Mouse (Mus musculus) c-Kit-positive CD71-positive TER-119-negative erythroid progenitor cells, embryonic 14.5 days (primary cell): ENCODE results near the gene Abcb5.

ENCODE experiments used
- DNase-seq: peaks from one replicate; pipeline ENCODE4 v3.0.0-alpha.2; 2013; ENCODE audit warnings: low read depth

Abcb5 gene

DNA sequence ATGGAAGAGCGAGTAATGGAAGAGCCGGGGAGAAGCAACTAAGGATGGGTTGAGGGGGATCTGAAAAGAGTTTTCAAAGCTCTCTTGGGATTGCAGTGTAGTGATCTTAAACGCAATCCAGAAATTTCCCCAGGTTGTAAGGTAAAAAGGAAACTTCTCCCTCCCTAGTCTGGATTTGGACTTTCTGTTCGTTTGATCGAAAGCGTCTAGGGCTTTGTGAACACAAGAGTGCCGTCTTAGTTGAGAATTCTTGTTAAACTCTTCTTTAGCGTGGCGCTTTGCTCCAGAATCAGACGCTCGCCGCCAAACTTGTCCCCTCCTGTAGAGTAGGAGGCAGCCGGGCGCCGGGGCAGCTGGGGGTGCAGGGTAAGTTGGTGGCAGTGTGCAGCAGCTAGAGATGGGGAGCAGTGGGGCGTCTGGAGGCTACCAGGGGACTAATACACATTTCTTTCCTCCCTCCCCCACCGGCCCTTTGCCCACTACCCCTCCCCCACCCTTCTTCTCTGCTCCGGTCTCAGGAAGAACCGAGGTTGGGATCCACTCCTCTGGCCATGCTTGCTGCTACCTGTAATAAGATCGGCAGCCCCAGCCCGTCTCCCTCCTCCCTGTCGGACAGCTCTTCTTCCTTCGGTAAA, 118.2 kb downstream of the Abcb5 start:
- no peak for DNase-seq

GRCm38 (mm10) chr12:118847381-118847780, 118.8 kb downstream of the Abcb5 start:
- no peak for DNase-seq

GRCm38 (mm10) chr12:118846649-118847321, 119.4 kb downstream of the Abcb5 start:
- DNase-seq, result no peak

GRCm38 (mm10) chr12:118846221-118846620, 120.0 kb downstream of the Abcb5 start, which contains the start of gene Sp8:
Gene Sp8 (plus strand): TSS chr12:118846329.
- no peak for DNase-seq

DNA sequence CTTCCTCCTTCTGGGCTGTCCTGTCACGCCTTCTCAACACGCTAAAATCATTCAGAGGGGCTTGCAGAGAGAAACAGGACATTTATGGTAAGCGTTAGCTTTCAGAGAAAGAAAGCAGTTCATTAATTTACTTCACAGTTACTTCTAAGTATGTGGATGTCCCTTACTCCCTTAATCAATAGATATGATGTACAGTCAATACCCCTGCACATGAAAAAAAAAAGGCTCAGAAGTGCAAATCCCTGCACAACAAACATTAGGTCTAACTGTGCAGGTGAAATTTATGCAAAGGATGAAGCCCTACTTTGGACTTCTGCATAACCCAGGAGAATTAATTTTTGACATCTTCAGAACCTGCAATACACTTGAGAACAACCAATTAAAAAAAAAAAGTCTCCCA, 120.9 kb downstream of the Abcb5 start:
- DNase-seq, result no peak

DNA sequence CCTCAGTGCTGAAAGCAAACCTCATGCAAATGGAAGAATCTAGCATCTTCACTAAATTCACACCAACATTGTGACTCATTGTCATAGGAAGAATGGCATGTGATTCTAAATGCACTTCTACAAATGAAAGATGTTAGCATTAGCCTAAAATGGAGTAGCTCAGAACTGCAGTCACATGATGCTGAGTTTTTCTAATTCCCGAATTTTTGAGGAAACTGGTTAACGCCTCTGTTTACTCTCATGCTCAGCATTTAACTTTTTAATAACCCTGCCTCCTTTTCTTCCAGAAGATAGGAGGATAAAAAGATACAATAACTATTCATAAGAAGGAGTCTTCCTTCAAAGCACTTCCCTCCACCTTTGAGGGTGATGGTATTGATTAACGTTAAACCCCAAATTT, 121.4 kb downstream of the Abcb5 start:
- DNase-seq, result no peak

GRCm38 (mm10) chr12:118844111-118844510, 122.1 kb downstream of the Abcb5 start:
- no peak for DNase-seq

- DNase-seq, result no peak
These were observed 123.4 kb downstream of the Abcb5 start for GRCm38 (mm10) chr12:118842671-118843411.

- DNase-seq, result no peak
These were observed 124.2 kb downstream of the Abcb5 start for GRCm38 (mm10) chr12:118841971-118842550.

DNA sequence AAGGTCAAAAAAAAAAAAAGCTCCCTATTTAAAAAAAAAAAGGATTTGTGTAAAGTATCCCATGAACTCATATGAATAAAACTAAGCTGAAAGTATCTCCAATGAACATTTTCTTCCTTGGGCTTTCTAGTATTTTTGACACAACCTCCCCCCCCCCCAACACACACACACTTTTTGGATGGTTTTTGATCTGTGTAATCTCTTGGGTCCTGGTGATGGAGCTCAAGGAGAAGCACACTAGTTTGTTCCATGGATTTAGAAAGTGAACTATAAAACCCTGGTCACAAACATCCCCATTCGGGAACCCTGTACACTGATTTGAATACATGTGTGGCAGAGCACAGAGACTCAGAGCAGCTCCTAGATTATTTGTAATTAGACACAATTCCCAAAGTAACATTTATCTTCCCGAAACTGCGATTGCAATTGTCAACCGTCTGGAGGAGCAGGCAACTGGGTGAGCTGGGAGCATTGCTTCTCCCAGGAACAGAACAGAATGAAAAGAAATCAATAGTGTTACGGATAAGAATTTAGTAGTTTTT, 124.8 kb downstream of the Abcb5 start:
- DNase-seq, result no peak

GRCm38 (mm10) chr12:118840861-118841260, 125.4 kb downstream of the Abcb5 start:
- DNase-seq, result no peak

- no peak for DNase-seq
These were observed 125.9 kb downstream of the Abcb5 start for GRCm38 (mm10) chr12:118840301-118840700.

DNA sequence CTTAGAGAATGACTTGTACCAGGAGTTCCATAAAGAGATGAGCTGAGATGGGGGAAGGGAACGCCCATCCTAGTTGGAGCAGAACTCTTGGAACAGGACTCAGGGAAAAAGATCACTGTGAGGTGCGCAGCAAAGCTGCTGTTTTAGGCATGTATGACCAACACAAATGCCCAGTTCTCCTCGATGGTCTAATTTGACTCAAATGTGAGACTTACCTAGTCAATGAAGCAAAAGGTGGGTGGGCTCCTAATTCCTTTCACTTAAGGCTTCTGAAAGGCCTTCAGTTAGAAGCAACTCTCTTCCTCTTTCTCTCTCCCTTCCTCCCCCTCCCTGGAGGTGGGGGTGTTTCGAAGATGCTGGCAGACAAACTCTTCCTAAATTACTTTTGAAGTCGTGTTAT, 126.8 kb downstream of the Abcb5 start:
- no peak for DNase-seq

- DNase-seq, result no peak
These were observed 128.0 kb downstream of the Abcb5 start for GRCm38 (mm10) chr12:118838260-118838659.

GRCm38 (mm10) chr12:118837361-118837760, 128.9 kb downstream of the Abcb5 start:
- DNase-seq, result no peak

- no peak for DNase-seq
These were observed 129.5 kb downstream of the Abcb5 start for GRCm38 (mm10) chr12:118836411-118837341.

- no peak for DNase-seq
These were observed 136.3 kb downstream of the Abcb5 start for GRCm38 (mm10) chr12:118829881-118830280.
